Mouse (Mus musculus): ENCODE measurements around the gene 2900026A02Rik. TPM values are rescaled to one million over a fixed set of nuclear protein-coding genes. Genes with fewer than 3 reads are reported as not detected.

2900026A02Rik gene
- total RNA-seq, 2 experiments from 2014 or later, result 2.1 TPM; not detected in 1

DNA sequence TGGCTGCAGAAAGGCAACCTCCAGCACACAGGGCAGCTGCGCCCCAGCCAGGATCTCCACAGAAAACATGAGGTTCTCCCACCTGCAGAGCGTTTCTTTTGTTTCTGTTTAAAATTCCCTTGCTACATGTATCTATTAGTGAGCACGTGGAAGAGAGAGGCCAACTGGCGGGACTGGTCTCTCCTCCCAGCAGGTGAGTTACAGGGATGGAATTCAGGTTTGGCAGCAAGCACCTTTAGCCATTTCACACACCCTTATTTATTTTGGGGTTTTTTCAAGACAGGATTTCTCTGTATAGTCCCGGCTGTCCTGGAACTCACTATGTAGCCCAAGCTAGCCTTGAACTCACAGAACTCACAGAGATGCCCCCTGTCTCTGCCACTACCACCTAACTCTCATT is 66.6 kb downstream of the 2900026A02Rik start:
- ATAC-seq (replicated peaks; ENCODE audit: low FRiP score, poor library complexity, severe bottlenecking), result no peak

DNA sequence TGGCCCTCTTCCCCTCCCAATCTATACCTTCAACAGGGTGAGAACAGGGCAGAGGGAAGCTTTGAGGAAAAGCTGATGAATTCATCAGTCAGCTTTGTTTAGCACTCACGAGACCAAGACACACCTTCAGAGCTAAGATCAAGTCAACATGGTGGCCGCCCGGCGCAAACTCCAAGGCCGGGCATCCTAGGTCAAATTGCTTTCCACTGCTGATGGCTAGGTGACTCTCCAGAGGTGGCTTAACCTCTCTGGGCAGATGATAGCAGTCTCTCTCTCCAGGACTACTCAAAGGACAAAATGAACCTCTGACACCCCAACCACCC is 67.6 kb downstream of the 2900026A02Rik start:
- ATAC-seq (replicated peaks; ENCODE audit: low FRiP score, poor library complexity, severe bottlenecking), result no peak

DNA sequence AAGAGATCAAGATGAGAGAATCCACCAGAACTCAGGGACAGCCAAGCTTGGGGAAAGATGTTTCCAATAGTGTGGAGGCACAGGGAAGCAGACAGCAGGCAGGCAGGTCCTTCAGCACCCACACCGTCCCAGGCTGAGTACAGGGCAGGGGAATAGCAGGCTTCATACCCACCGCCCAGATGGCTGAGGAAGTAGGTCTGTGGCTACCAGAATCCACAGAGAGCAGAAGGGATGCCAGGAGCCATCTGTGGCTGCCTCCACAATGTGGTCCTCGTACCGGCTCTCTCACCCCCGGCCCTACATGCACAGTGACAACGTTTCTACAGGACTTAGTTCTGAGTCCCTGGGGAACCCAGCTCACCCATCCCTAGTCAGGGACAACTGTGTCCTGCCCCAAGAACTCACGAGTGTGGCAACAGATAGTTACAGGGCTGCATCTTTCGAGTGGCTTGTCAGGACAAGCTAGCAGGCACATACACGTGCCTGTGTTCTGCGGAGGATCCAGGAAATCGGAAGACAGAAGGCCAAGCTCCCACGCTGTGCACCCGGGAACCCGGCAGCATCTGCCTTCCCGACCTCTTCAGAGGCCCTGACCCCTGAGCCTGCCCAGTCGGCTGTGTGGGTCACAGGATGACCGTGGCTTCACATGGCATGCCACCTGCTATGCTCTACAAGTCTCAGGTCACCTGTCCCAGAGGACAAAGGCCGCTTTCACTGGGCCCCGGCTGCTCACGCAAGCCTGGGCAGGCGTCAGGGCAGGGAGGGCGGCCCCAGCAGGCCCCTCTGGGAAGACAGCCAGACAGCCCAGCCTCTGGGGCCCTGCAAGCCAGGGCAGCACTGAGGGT is 68.2 kb downstream of the 2900026A02Rik start:
- no peak for ATAC-seq (replicated peaks; ENCODE audit: low FRiP score, poor library complexity, severe bottlenecking)

- no peak for ATAC-seq (replicated peaks; ENCODE audit: low FRiP score, poor library complexity, severe bottlenecking)
These were observed 69.4 kb downstream of the 2900026A02Rik start for GRCm38 (mm10) chr5:113151554-113152103.

DNA sequence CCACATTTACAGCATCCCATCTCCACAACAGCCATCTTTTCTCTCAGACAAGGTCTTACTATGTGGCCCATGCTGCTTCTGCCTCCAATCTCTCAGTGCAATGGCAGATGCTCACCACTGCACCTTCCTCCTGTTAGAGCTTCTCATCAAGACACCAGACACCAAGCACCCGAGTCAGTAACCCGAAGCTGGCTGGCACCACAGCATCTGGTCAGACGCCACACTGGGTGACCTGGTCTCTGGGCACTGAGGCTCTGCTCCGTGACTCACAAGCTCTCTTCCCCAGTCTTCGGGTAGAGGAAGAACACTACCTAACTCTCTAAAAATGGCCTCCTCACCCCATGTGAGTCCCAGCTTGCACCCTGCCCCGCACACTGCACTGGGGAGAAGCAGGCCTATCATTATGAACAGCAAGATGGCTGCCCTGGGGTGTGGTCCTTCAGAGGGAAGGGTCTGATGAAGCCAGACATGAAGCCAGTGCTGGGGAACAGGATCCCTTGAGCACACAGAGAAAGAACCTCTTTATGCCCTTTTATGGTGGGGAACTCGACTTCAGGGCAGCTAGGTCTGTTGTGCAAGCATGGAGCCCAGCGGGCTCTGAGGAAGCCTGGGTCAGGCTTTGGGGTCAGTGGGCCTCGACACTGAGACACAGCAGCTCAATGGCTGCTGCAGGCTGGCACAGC is 70.0 kb downstream of the 2900026A02Rik start:
- no peak for ATAC-seq (replicated peaks; ENCODE audit: low FRiP score, poor library complexity, severe bottlenecking)

DNA sequence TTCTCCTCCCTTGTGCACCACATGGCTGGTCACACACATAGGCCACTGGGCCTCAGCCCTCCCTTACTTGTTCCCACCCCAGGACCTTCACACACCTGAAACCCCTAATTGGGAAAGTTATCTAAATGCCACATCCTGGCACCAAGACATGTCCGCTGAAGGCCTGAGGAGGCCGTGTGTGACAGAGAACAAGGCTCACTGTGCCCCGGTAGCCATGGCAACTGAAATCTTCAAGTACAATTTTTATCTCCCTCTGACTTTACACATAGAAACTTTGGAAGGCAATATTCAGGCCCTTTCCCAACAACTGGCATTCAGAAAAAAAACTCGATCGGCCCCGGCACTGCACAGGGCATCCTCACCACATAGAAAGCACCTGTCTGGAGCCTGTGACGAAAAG is 72.0 kb downstream of the 2900026A02Rik start:
- no peak for ATAC-seq (replicated peaks; ENCODE audit: low FRiP score, poor library complexity, severe bottlenecking)

DNA sequence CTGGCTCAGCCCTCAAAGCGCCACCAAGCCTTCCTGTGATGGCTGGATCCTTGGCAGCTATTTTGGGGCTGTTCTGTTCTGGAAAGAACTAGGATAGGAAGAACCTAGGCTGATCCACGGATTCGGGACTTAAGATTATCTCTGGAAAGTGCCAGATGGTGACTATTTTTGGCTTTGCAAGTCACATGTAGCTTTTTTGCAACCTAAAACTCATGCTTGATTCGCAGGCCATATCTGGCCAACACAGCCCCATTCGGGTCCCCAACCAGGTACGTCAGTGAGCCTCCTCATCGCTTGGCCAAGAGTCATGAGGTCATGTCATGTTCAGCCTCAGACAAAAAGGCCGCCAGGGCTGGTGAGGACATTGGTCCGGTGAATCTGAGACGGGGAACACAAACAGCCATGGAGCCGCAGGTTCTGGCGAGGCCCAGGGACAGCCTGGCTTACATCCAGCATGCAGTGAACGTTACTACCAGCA is 73.0 kb downstream of the 2900026A02Rik start:
- no peak for ATAC-seq (replicated peaks; ENCODE audit: low FRiP score, poor library complexity, severe bottlenecking)

GRCm38 (mm10) chr5:113146656-113147055 is 74.4 kb downstream of the 2900026A02Rik start:
- no peak for ATAC-seq (replicated peaks; ENCODE audit: low FRiP score, poor library complexity, severe bottlenecking)

- ATAC-seq (replicated peaks; ENCODE audit: low FRiP score, poor library complexity, severe bottlenecking), result no peak
These were observed 75.9 kb downstream of the 2900026A02Rik start for GRCm38 (mm10) chr5:113145171-113145570.

- ATAC-seq (replicated peaks; ENCODE audit: low FRiP score, poor library complexity, severe bottlenecking), result no peak
These were observed 78.5 kb downstream of the 2900026A02Rik start for GRCm38 (mm10) chr5:113142486-113142885.

GRCm38 (mm10) chr5:113142018-113142417 is 79.0 kb downstream of the 2900026A02Rik start:
- ATAC-seq (replicated peaks; ENCODE audit: low FRiP score, poor library complexity, severe bottlenecking), result no peak

DNA sequence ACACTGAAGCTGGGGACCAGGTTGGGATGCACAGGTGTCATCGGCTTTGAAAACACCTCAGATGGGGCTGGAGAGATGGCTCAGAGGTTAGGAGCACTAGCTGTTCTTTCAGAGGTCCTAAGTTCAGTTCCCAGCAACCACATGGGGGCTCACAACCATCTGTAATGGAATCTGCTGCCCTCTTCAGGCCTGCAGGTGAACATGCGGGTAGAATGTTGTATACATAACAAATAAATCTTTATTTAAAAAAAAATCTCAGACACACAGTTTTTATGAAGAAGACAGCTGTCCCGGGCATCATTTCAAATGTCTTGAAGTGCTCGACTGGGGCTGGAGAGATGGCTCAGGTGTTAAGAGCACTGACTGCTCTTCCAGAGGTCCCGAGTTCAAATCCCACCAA is 80.2 kb downstream of the 2900026A02Rik start:
- no peak for ATAC-seq (replicated peaks; ENCODE audit: low FRiP score, poor library complexity, severe bottlenecking)

DNA sequence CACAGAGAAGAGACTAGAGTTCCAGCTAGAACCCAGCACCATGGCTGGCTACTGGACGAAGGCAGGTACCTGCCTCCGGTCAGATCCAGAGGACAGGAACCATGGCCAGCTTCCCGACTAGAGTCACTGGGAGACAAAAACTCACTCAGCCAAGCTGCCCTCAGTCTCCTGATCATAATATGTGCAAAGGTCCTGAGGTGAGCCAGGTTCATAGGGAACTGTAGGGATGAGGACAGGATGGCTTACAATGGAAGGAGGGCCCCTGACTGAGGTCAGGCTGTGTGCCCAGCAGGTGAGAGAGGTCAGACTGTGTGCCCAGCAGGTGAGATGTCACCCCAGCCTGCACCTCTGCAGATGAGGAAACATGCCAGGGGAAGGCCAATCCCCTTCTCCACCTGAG is 81.0 kb downstream of the 2900026A02Rik start:
- ATAC-seq (replicated peaks; ENCODE audit: low FRiP score, poor library complexity, severe bottlenecking), result no peak

DNA sequence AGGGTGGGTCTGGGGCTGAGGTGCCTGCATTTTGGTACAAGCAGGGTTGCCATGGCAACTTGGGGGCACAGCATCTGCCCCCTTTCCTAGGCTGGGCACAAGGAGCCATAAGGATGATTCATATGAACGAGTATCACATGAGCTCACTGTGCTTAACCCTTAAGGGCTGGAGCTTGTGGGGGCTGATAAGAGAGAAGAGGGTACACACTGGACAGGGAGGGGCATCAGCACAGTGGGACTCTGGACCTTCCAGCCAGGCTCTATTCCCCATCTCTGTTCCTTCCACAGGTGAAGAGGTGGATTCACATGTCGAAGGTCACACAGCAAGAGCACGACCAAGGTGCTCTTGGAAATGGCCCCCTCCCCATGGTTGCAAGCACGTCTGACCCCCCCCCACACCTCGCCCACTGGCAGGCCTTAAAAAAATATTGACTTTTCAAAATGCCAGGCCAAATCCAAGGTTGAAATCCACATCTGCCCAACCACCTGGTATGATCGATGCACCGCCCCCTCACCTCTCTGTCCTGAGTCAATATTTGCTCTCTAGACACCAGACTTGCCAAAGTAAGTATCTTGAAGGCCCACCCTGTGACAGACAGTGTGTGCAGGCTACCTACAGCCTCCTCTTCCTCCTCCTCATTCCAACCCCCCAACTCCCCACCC is 81.8 kb downstream of the 2900026A02Rik start:
- no peak for ATAC-seq (replicated peaks; ENCODE audit: low FRiP score, poor library complexity, severe bottlenecking)

DNA sequence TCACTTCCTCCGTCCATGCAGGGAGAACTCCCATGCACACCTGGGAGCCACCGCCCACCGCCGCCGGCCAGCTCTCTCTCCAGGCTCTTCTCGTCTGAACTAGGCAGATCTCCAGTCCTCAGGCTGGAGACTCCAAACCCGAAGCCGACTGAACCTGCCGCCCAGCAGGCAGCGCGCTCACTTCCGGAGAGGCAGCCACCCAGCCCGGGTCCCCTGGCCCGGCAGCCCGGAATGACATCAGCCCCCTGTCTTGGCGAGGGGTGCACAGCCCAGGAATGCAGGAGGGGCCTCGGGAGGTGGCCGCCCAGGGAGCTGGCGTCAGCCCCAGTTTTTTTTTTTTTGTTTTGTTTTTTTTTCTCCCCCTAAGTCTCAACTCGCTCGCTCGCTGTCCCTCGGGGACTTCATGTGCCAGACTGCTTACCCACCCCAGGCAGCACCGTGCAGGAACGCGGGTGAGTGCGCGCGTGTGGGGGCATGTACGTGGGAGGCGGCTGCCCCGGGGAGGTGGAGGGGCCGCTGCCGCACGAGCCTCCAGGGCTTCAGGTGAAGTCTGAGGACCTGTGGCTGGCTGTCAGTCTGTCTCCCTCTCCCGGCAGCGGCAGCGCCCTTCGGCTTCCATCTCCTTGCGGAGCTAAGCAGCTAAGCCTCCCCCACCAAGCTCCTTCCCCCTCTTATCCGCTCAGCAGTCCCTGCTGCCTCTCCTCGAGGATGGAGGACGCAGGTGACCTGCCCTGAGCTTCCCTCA is 82.5 kb downstream of the 2900026A02Rik start:
- ATAC-seq (replicated peaks; ENCODE audit: low FRiP score, poor library complexity, severe bottlenecking), result no peak

- no peak for ATAC-seq (replicated peaks; ENCODE audit: low FRiP score, poor library complexity, severe bottlenecking)
These were observed 83.2 kb downstream of the 2900026A02Rik start for GRCm38 (mm10) chr5:113137691-113138318.

DNA sequence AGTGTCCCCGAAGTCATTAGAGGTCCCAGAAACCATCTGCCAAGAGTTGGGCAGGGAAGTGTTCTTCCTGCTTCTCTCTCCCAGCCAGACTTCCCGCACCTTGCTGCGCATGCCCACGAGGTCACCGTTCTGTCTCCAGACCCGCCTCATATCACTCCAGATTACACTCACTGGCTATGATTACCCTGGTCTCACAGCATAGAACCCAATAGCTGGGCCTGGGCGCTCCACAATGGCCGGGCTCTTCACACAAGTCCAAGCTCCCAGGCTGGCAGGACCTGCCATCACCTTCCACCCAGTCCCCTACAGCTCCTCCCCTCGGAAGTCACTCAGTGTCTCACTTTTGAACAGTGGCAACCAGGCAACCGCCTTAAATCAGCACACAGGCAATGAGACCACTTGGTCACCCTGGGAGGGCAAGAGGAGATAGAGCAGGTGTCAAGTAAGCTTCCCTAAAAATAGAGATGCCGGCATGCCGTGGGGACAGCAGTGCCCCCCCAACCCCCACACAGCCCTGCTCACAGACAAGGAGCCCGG is 84.0 kb downstream of the 2900026A02Rik start:
- no peak for ATAC-seq (replicated peaks; ENCODE audit: low FRiP score, poor library complexity, severe bottlenecking)

GRCm38 (mm10) chr5:113135513-113135912 is 85.5 kb downstream of the 2900026A02Rik start:
- ATAC-seq (replicated peaks; ENCODE audit: low FRiP score, poor library complexity, severe bottlenecking), result no peak
